Mouse (Mus musculus) C2C12 (cell line): ENCODE measurements around the gene Nfx1. TPM values are rescaled to one million over a fixed set of nuclear protein-coding genes. Genes with fewer than 3 reads are reported as not detected.
A peak's percentile ranks its signal among the peaks of the same experiment; 100 is the strongest.

Source experiments
- H3K27me3 ChIP-seq: one replicate; pipeline ENCODE4 v1.6.1; 2011; ENCODE audit not compliant: control insufficient read depth, insufficient read depth, insufficient read length
- H3K36me3 ChIP-seq: one replicate; pipeline ENCODE4 v1.6.1; 2011; ENCODE audit not compliant: control insufficient read depth, insufficient read depth
- H3K4me3 ChIP-seq: one replicate; pipeline ENCODE4 v1.5.1; 2011; ENCODE audit warnings: mild to moderate bottlenecking, control low read depth; ENCODE audit not compliant: poor library complexity, insufficient read depth, severe bottlenecking
- H3K79me2 ChIP-seq: one replicate; pipeline ENCODE4 v1.6.1; 2011; ENCODE audit not compliant: control insufficient read depth, insufficient read depth
- H3K79me3 ChIP-seq: one replicate; pipeline ENCODE4 v1.6.1; 2011; ENCODE audit warnings: low read depth, control low read depth
- H3ac ChIP-seq: one replicate; pipeline ENCODE3; 2011; ENCODE audit warnings: low read depth; ENCODE audit not compliant: control insufficient read depth, insufficient read length
- CEBPB ChIP-seq: IDR thresholded peaks from one replicate; pipeline ENCODE4 v1.6.1; 2011; ENCODE audit warnings: low read depth, mild to moderate bottlenecking, control low read depth, moderate library complexity
- CTCF ChIP-seq: IDR thresholded peaks from one replicate; pipeline ENCODE4 v1.5.1; 2011; ENCODE audit not compliant: control insufficient read depth, insufficient read depth, insufficient read length
- FOSL1 ChIP-seq: IDR thresholded peaks from one replicate; pipeline ENCODE4 v1.8.0; 2011; ENCODE audit warnings: mild to moderate bottlenecking, low read length; ENCODE audit not compliant: poor library complexity, insufficient read depth, severe bottlenecking
- MAX ChIP-seq: IDR thresholded peaks from one replicate; pipeline ENCODE4 v1.6.1; 2011; ENCODE audit warnings: mild to moderate bottlenecking, control low read depth
- MYOD1 ChIP-seq: IDR thresholded peaks from one replicate; pipeline ENCODE4 v1.6.1; 2011; ENCODE audit warnings: low read depth; ENCODE audit not compliant: control insufficient read depth, insufficient read length
- MYOG ChIP-seq: IDR thresholded peaks from one replicate; pipeline ENCODE4 v1.6.1; 2011; ENCODE audit not compliant: control insufficient read depth, insufficient read length; ENCODE audit errors: extremely low read depth
- USF1 ChIP-seq: IDR thresholded peaks from one replicate; pipeline ENCODE4 v1.6.1; 2011; ENCODE audit warnings: low read depth, mild to moderate bottlenecking, control low read depth, moderate library complexity
- polyA plus RNA-seq: library from polyadenylated mRNA; unstranded; fragments of >200 nt; fragmentation: generic; extraction: Trizol; gene quantifications from one replicate; pipeline ENCODE4 v1.2.1, GENCODE M21; 2012; ENCODE audit warnings: missing spikeins

Gene Nfx1
- polyA plus RNA-seq, 1 experiment = 29.0 TPM

DNA sequence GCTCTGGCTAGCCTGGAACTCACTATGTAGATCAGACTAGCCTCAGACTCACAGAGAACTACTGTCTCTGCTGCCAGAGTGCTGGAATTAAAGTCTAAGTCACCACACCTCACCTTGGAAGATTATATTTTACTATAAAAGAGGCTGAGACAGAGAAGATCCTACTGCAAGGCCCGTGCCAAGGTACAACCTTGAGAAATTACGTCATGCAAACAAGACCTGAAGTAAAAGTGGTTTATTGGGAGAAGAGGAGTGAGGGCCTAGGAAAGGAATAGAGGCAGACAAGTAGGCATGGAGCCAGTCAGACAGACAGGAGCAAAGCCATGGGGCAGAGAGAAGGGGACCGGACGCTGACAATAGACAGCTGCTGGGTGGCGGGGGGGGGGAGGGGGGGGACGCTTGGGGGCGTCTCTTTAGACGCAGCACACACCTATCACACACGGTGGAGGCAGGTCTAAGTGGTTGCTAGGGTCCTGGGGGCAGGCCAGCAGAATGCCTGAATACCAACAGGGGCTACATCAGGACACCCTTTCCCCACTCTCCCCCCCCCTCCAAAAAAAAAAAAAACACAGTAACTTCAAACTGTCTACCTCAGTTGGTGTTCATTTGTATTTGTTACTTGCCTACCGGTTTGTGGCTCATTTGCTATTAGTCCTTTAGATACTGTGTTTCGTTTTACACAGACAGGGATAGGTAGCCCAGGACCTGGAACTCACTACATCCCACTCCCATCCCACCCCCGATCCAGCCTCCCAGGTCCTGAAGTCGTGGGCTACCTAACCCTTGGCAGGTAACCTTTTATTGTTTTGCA is 720 bp upstream of the Nfx1 start:
- Histone ChIP-seq H3K4me3 (peak overlapping the region; percentile 82), H3K36me3 (peaks cover 30% of the 10 kb centered on the region), H3K79me3 (peaks cover 33% of the 10 kb centered on the region), H3K79me2 (peaks cover 50% of the 10 kb centered on the region), H3ac (peak overlapping the region; percentile 99), H3K27me3 (no peaks in the 10 kb centered on the region)
- no peak for TF ChIP-seq MYOG
- no peak for TF ChIP-seq CEBPB
- no peak for TF ChIP-seq MYOD1
- TF ChIP-seq USF1 = no peak
- no peak for TF ChIP-seq FOSL1
- TF ChIP-seq MAX = no peak
- TF ChIP-seq CTCF = no peak

DNA sequence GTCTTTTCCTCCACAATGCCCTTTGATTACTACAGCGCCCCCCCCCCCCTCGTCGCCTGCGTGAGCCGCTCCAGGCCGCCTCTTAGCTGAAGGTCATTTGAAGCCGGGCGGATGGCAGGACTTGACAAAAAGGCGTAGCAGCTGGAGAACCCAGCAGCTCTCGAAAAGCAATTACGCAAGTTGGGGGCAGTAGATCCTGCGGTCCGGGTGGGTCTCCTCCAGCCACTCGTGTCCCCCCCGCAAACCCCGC is 189 bp upstream of the Nfx1 start:
- TF ChIP-seq CTCF = no peak

DNA sequence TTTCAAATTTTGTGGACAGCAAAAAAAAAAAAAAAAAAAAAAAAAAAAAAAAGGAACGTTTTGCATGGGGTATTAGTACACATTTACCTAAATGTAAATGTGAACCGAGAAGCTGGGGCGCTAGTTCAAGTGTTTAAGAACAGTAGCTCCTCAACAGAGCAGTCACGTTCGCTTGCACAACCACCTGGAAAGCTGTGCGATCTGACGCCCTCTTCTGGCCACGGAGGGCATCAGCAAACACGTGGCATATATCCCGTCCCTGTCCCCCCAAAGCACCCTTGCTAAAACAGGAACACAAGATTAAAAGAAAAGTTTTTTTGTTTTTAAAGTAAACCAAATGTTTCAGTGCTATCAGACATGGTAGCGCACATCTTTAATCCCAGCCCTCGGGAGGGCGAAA is 1.0 kb downstream of the Nfx1 start:
- peak overlapping the region; percentile 99 for H3ac ChIP-seq
- H3K4me3 ChIP-seq = peak overlapping the region; percentile 82
- peaks cover 67% of the 10 kb centered on the region for H3K79me2 ChIP-seq
- peak; percentile 87 for TF ChIP-seq MAX
- peak; percentile 67 for TF ChIP-seq CTCF
- TF ChIP-seq USF1 = peak; percentile 16
- TF ChIP-seq CEBPB = peak; percentile 79
- no peak for TF ChIP-seq MYOG
- no peak for TF ChIP-seq MYOD1
- no peak for TF ChIP-seq FOSL1
- peaks cover 50% of the 10 kb centered on the region for H3K79me3 ChIP-seq
- peaks cover 30% of the 10 kb centered on the region for H3K36me3 ChIP-seq
- no peaks in the 10 kb centered on the region for H3K27me3 ChIP-seq

More for the DNA sequence above, 189 bp upstream of the Nfx1 start:
- H3K27me3 ChIP-seq = no peaks in the 10 kb centered on the region
- peak overlapping the region; percentile 82 for H3K4me3 ChIP-seq
- H3ac ChIP-seq = peak overlapping the region; percentile 99
- H3K79me3 ChIP-seq = peaks cover 38% of the 10 kb centered on the region
- H3K36me3 ChIP-seq = peaks cover 29% of the 10 kb centered on the region
- H3K79me2 ChIP-seq = peaks cover 55% of the 10 kb centered on the region

DNA sequence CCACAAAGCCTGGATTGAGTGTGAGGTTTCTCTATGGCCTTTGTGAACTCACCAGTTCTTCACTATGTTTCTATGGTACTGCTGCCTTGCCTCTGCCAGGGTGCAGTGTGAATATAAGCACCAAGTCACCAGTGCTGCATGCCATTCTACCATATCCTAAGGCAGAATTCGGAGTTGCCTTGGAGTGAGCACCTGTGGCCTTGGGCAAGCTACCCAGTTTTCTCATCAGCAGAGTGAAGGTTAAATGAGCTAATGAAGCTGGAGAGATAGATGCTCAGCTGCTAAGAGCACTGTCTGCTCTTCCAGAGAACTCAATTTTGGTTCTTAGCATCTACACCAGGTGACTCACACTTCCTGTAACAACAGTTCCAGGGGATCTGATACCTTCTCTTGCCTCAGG is 3.3 kb downstream of the Nfx1 start:
- H3ac ChIP-seq = peak overlapping the region; percentile 8
- H3K36me3 ChIP-seq = peaks cover 42% of the 10 kb centered on the region
- TF ChIP-seq USF1 (no peak), CEBPB (no peak), FOSL1 (no peak), MYOD1 (no peak), MAX (no peak), CTCF (no peak), MYOG (no peak)
- peaks cover 90% of the 10 kb centered on the region for H3K79me2 ChIP-seq
- no peaks in the 10 kb centered on the region for H3K27me3 ChIP-seq
- peaks cover 62% of the 10 kb centered on the region for H3K79me3 ChIP-seq
- no peak overlapping the region for H3K4me3 ChIP-seq

DNA sequence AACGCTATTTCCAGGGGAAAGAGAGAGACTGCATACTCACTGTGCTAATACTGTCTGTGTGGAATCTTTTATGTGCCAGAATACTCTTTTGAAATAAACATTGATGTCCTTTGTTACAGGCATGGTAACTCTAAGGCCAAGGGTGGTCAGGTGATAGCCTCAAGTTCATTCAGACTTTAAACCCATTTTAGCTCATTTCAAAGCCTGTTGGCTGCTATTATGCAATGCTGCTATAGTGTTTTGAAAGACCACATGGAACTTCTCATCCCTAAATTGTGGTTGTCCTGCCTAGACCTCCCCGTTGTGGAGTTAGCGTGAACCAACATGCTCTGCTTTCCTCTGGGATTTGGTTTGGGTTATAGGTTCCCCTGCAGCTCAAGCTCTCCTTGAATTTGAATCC is 5.0 kb downstream of the Nfx1 start:
- H3K27me3 ChIP-seq = no peaks in the 10 kb centered on the region
- TF ChIP-seq FOSL1 = no peak
- no peak for TF ChIP-seq USF1
- no peak for TF ChIP-seq CEBPB
- no peak for TF ChIP-seq MYOG
- no peak for TF ChIP-seq MYOD1
- TF ChIP-seq CTCF = no peak
- no peak overlapping the region for H3K4me3 ChIP-seq
- H3K36me3 ChIP-seq = peaks cover 58% of the 10 kb centered on the region
- no peak overlapping the region for H3ac ChIP-seq
- H3K79me2 ChIP-seq = peaks cover 100% of the 10 kb centered on the region
- peaks cover 66% of the 10 kb centered on the region for H3K79me3 ChIP-seq

DNA sequence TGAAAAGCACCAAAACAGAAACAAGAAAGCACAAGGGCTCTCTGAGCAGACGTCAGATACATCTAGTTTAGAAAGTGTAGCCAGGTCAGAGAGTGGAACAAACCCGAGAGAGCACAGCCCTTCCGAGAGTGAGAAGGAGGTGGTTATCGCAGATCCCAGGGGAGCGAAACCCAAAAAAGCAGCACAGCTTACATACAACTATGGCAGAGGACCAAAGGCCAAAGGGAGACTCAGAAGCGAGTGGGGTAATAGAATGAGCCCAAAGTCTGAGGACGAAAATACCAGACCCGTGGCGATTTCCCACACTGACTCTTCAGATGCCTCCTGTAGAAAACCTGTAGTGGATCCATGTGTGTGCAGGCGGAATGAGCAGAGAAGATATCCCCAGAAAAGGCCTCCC is 5.9 kb downstream of the Nfx1 start:
- Histone ChIP-seq H3K36me3 (peaks cover 68% of the 10 kb centered on the region), H3K4me3 (no peak overlapping the region), H3K79me3 (peaks cover 65% of the 10 kb centered on the region), H3K27me3 (no peaks in the 10 kb centered on the region), H3K79me2 (peaks cover 100% of the 10 kb centered on the region), H3ac (no peak overlapping the region)
- TF ChIP-seq CEBPB = no peak
- no peak for TF ChIP-seq MYOG
- no peak for TF ChIP-seq CTCF
- no peak for TF ChIP-seq MAX
- TF ChIP-seq USF1 = no peak
- no peak for TF ChIP-seq FOSL1
- no peak for TF ChIP-seq MYOD1
